Mouse (Mus musculus) hindbrain, postnatal 0 days (tissue): ENCODE measurements at regions not wholly inside any gene's neighbourhood (a gene's known extent, or its start where the extent isn't known, plus 50 kb on each side); places are given as distances from the start of the nearest gene placed in this dataset.
A peak's percentile ranks its signal among the peaks of the same experiment; 100 is the strongest.

Experiments
- ATAC-seq: fragments of 200-750 bp; cut with Nextera tagmentation; 2 replicates; pipeline ENCODE4 v1.8.0; 2017; ENCODE audit warnings: mild to moderate bottlenecking, moderate TSS enrichment, moderate library complexity
- DNase-seq: peaks from one replicate; pipeline ENCODE4 v3.0.0-alpha.2; 2015; ENCODE audit warnings: low spot score
- H3K27ac ChIP-seq: fragments of 300-500 bp; sonication (generic); 2 replicates; pipeline ENCODE4 v1.5.1; 2014; ENCODE audit warnings: mild to moderate bottlenecking
- H3K27me3 ChIP-seq: fragments of 300-500 bp; sonication (generic); 2 replicates; pipeline ENCODE4 v1.6.1; 2014; ENCODE audit warnings: low read length, mixed read lengths; ENCODE audit not compliant: insufficient read depth
- H3K36me3 ChIP-seq: fragments of 300-500 bp; sonication (generic); 2 replicates; pipeline ENCODE4 v1.6.1; 2014; ENCODE audit warnings: low read length, mixed read lengths; ENCODE audit not compliant: insufficient read depth
- H3K4me1 ChIP-seq: fragments of 300-500 bp; sonication (generic); 2 replicates; pipeline ENCODE4 v1.6.1; 2014; ENCODE audit warnings: antibody characterized with exemption, low read length, mixed read lengths; ENCODE audit not compliant: insufficient read depth
- H3K4me2 ChIP-seq: fragments of 300-500 bp; sonication (generic); 2 replicates; pipeline ENCODE4 v1.6.1; 2014; ENCODE audit warnings: low read depth, mild to moderate bottlenecking, low read length, moderate library complexity, mixed read lengths
- H3K4me3 ChIP-seq: fragments of 300-500 bp; sonication (generic); 2 replicates; pipeline ENCODE4 v1.5.1; 2014; ENCODE audit warnings: low read length
- H3K9ac ChIP-seq: fragments of 300-500 bp; sonication (generic); replicated peaks from 2 replicates; pipeline ENCODE4 v1.6.1; 2014; ENCODE audit warnings: mild to moderate bottlenecking, low read length, moderate library complexity, mixed read lengths
- H3K9me3 ChIP-seq: fragments of 300-500 bp; sonication (generic); 2 replicates; pipeline ENCODE4 v1.6.1; 2016; ENCODE audit warnings: low read length, mixed read lengths
- CTCF ChIP-seq: IDR thresholded peaks from 2 replicates; pipeline ENCODE4 v1.5.1; 2016; ENCODE audit warnings: antibody characterized with exemption, control low read depth, low read depth
- WGBS: fragments of 180-500 bp; shearing (Covaris S2); extraction: QIAGEN DNeasy Blood & Tissue Kit; methylation state at CpG from one replicate; pipeline ENCODE4 v1.1.7; 2014; 5-methylcytosine and 5-hydroxymethylcytosine counted together

DNA sequence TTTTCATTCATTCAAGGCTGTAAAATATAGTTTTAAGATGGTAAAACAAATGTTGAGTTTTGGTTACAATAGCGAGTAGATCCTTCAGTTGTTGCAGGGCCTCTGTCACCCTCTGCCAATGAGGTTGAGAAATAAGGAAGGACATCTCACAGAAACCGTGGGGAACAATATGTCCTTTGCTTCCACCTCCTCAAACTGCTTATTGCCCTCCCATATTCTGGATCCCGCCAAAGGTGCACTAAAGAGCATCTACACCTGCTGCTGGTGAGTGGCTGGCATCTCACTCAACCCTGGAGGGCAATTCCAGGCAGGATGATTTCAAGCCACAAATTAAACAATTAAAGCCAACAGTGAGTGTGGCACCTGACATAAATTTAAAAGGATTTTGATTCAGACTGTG, 53.4 kb downstream of the Prr30 start:
- no peak overlapping the region for H3K4me2 ChIP-seq
- no peaks in the 10 kb centered on the region for H3K36me3 ChIP-seq
- no peak overlapping the region for H3K9ac ChIP-seq
- no peaks in the 10 kb centered on the region for H3K27me3 ChIP-seq
- ATAC-seq = no peak
- no peak for TF ChIP-seq CTCF
- no peaks in the 10 kb centered on the region for H3K4me1 ChIP-seq
- no peak overlapping the region for H3K27ac ChIP-seq
- WGBS = 84% methylated on average over 3 of the region's 3 CpGs
- no peaks in the 10 kb centered on the region for H3K9me3 ChIP-seq
- DNase-seq = no peak
- no peak overlapping the region for H3K4me3 ChIP-seq

DNA sequence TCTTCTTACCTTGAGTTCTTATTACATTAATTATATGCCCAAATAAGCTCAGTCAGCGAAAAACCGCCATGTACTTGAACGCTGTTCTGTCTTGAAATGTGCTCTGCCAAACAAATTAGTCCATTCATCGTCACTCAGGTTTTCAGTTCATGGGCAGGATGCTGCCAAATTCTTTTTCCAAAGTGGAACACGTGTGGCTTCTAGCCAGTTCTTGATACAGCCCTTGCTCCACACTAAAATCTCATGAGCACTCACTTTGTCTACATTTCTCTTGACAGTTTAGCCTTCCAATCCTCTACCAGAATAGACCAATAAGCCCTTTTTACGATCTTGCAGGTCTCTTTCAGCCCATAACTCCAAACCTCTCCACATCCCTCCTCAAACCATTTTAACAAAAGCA, 62.7 kb downstream of the Prr30 start:
- 43% methylated on average over 6 of the region's 6 CpGs for WGBS
- no peak overlapping the region for H3K4me2 ChIP-seq
- no peak overlapping the region for H3K27ac ChIP-seq
- H3K9me3 ChIP-seq = no peaks in the 10 kb centered on the region
- ATAC-seq (no peak), DNase-seq (peak; percentile 58)
- TF ChIP-seq CTCF = no peak
- no peak overlapping the region for H3K4me3 ChIP-seq
- H3K36me3 ChIP-seq = no peaks in the 10 kb centered on the region
- no peaks in the 10 kb centered on the region for H3K4me1 ChIP-seq
- H3K27me3 ChIP-seq = no peaks in the 10 kb centered on the region
- no peak overlapping the region for H3K9ac ChIP-seq
